Mouse (Mus musculus) ovary, postnatal 10 days (tissue): Measurements from ENCODE around the gene Them7.

Experiments
- DNase-seq: peaks from one replicate; pipeline ENCODE4 v3.0.0; 2022; ENCODE audit warnings: low spot score

Gene Them7

DNA sequence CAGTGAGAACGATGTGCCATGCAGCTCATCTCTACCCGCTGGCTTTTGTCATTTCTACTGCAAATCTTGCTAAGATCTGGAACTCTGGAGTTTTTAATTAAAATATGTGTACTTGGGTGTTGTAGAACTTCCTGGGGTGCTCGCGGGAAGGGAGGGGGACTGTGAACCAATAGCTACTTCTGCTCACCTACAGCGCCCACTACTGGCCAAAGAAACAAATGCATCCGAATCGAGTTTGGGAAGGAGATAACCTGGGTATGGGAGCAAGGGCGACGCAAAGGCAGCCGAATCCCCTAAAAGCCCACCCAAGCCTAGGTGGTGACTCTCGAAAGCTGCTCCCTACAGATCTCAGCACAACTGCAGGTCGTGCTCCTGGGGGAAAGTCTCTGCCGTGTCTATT, 87.3 kb downstream of the Them7 start:
- DNase-seq, result no peak

DNA sequence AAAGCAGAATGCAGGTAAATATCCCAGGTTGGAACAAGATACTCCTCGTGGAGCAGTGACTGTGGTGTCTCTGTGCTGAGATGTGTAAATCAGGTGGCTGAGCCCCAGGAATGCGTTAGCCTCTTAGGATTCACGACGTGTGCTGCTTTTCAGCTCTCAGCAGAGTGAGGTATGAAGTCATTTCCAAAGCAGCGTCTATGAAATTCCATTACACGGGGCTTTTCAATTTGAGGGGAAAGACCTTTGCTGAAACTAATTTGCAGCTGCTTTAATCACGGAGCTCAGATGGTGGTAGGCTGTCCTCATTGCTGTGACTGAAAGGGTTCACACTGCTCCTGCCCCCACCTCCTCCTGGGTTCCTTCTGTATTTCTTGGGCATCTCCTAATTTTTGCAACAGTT, 87.9 kb downstream of the Them7 start:
- no peak for DNase-seq

DNA sequence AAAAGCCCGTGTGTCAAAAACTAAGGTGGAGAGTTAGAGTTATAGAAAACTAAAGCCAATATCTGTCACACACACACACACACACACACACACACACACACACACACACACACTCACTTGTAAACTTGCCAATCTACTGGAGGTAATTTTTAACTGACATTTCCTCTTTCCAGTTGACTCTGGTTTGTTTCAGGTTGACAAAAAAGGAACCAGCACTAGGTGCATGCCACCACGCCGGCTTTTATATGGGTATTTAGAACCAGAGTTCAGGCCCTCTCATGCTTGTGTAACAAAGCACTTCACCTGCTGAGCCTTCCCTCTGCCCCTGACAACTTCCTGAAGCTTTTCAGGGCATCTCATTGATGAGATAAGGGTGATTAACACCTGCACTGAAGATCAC, 89.0 kb downstream of the Them7 start:
- no peak for DNase-seq

DNA sequence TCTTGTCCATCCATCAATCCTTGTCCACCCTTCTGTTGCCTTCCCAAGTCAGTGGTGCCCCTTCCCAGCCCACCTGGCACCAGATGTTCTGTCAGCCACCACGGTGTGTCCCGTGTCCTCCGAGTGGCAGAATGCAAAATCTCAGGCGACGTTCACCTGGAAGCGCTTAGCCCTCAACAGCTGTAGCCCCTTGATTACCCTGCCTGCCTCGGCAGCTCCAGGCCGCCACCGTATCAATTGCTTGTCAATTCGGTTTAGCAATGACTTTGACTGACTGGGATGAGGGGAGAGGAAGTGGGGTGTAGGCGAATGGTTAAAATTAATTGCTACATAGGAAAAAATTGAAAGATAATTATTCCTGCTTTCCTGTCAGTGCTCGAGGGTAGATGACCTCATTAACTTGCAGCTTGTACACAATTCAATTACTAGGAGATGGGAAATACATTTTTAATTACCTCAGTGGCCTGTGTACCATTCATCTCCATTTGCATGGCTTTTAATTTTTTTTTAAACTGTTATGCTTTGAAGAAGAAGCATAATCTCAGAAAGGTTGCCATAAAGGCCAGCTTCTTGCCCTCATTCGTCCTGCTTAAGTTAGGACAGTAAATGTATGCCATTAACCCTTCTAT, 93.5 kb downstream of the Them7 start:
- no peak for DNase-seq

DNA sequence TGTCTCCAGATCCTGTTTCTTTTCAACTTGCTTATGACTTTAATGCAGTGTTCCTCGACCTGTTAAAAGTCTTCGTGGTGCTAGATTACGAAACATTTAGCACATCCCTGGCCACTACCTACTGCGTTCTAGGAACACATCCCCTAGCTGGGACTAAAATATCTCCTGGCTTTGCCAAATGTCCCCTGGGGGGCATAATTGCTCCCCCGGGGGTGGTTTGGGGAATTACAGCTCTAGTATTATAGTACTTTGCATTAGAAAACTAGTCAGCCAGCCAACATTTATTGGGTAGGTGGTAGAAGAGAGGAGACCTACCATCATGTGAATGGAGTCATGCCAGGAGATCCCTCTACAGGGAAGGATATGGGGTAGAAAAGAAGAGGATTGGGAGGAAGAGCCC, 101.9 kb downstream of the Them7 start:
- no peak for DNase-seq

DNA sequence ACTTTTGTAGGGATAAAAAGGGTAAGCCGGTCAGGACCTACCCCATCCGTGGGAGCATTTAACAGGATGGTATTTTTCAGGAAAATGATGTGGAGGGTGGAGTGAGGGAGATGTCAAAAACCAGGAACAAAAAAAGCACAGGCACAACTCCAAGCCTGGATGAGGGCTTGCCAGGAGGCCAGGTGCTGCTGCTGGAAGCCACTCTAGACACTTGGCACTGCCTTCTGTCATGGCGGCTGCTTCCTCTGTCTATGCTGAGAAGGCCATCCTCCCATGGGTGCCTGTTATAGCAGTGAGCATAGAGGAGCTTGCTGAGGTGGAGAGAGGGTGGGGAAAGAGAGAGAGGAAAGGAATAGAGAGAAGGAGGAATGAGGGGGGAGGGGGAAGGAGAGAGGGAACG, 105.9 kb downstream of the Them7 start:
- no peak for DNase-seq

DNA sequence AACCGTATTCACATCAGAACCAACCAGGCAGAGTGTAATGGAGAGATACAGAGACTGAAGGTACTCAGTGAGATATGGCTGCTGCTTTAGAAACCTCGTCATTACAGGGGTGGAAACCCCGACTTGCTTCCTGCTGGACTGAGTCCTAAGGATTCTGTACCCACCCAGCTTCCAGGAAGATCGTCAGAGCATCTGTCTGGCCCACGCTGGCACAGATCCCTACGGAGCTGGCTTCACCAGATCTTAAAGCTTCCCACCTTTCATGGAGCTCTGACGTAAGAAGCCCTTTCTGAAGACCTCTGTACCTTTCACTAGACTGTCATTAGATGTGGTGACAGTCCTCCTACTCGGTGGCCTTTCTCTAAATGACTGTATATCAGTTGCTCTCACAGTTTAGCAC, 109.0 kb downstream of the Them7 start:
- DNase-seq, result no peak

DNA sequence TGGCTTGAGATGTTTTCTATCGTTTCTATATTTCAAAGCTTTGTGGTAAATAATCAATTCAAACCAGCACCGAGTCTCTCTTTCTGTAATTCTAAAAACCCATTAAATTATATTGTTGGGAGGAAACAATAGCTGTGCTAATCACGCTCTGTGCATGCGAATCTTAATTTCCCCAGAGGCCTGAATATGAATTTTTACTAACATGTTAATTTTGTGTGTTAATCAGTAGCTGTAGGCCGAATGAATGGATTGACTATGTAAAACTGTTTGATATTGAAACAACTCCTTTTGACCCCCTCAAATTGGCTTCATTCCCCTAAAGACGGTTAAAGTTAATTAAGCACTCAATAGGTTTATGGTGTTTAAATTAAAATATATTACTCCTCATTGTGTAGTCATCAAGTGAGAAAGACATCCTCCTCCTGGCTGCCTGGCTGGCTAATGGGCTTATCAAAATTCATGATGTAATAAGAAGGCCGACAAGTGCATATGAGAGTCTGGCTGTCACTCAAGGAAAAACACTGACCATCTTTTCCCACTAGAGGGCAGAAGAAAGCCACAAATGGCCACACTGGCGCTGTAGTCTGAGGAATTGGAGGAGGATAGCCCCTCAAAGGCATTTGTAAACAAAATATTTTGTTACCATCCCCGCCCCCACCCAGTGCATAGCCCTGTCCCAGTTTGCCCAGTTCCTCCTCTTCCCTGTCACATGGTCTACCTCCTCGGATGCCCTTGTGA, 110.0 kb downstream of the Them7 start:
- no peak for DNase-seq

DNA sequence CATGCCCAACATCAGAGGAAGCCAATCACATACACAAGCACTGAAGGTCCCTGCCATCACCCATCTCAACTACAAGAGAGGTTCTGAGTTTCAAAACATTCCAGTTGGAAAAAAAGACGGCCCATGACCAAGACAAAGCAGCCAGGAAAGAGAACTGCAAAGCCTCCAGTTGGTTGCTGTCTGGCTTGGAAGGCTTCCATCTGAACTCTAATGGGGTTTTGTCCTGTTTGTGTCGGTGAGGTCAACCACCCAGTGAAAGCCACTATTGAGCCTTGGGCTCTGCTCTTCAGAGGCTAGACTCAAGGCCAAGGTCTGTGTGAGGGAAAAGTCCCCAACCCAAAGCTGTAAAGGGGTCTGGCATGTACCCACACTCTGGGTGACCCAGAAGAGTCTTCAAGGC, 111.5 kb downstream of the Them7 start:
- DNase-seq, result no peak

DNA sequence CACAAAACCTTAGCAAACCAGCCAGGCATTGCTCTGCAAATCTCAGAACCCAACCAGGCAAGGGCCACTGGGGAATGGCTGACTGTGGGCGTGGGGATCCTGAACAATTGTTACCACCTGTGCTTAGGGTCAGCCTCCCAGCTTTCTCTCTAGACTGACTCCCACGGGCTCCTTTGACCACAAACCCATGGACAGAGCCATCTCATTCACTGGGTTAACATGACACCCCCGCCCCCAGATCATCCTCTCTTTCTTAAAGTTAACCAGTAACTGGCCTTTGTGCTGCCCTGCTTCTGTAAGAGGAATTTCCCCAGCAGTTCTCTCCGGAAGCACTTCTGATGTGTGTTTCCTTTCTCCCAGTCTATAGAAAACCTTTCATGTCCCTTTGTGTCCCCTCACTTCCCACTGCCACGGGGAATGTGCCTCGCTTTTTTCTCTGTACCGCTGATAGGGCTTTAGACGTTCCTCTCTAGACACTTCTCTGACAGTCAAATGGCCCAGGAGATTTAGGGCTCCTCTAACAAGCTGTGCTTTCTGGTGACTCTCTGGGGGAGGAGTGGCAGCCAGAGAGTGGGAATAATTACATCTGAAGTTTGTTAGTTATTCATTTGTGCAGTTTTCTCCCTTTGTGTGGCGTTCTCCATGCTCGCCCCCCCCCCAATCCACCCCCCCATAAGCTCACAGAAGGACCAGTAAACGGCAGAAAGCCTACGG, 112.4 kb downstream of the Them7 start:
- no peak for DNase-seq

DNA sequence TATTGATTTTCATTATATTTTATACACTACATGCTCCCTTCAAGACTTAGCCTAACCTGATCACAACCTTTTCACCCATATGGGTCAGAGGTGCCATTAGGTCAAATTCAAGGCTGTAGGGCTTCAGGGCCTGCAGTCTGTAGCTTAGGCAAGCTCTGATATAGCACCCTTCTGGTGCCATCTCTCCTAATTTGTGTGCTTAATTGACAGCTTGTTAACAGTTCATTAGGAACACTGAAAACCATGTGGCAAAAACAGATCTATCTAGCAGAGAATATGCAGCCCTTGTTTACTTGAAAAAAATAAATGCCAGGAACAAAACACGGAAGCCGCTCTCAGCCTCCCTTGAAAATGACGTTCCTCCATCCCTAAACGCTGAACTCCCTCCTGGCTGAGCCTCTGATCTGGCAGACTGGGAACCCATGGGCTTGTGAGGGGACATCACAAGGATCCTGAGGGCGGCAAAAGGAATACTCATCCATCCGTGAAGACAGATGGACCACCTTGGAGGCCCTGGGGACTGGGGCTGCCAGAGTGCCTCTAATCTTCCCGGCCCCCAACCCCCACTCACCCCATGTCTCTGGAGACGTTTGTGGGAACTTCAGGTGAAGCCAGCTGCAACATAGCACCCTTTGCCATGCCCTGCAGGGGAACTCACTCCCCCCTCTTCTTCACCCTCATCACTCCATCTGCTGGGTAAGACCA, 113.2 kb downstream of the Them7 start:
- DNase-seq, result no peak

DNA sequence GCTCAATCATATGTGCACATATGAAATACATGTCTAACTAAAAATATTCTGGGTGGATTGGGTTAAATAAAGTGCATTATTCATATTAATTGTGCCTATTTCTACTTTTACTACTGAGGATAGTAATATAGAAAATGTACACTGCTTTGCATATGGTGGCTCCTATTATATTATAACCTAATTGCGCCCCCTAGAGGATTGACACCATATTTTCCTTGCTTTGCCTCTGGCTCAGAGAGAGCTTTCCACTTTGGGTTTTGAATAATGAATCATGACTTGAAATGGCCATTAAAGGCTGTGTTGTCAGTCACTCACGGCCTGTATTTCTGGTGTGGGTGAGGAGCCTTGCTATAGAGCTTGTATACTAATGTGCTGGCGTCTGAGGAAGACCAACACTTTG, 115.9 kb downstream of the Them7 start:
- DNase-seq, result no peak

DNA sequence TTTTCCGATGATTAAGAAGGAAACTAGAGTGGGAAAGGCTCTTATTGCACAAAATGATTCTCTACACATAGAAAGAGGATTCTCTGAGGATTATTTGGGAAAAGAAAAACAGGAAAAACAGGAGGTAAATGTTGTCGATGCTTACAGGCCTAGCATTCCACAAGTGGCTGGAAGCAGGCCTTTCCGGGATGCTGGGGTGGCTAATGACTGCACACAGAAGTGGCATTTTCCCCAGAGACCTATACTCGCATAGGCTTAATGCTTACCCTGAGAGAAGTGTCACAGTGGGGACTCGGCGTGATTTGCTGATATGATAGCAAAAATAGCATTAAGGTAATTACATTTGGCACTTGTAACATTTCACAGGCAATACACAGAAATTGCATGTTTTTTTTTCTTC, 124.8 kb downstream of the Them7 start:
- no peak for DNase-seq

DNA sequence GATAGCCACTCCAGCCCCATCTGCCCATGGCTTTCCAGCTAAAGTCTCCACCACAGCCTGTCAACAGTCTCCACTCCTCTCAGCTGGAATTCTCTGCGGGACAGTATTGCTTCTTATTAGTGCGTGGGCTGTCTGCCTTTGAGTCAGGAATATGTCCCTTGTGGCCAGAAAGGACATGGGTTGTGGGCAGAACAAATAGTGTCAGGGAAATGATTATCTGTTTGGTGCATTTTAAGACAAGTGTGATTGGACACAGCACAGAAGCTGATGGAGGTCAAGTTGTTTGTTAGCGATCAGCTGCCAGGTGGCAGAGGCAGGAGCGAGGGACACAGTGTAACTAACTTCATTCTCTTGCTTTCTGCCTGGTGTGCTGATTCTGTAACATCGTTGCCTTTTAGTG, 132.7 kb downstream of the Them7 start:
- DNase-seq, result no peak

DNA sequence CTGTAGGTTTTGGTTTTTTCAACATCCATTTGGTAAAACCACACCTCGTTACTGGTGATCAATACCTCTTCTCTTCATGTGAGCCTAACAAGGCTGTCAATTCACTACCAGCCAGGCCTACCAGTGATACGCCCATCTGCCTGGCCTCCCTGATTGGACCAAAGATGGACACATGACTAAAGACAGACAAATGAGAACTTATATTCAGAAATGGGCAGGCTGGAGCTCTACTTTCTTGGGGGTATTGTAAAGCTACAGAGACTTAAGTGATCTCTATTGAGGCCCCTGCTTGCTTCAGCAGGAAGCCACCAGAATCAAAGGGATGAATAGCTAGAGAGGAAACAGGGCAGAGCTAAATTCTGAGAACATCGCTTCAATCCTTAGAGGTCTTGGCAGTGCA, 133.9 kb downstream of the Them7 start:
- DNase-seq, result no peak

DNA sequence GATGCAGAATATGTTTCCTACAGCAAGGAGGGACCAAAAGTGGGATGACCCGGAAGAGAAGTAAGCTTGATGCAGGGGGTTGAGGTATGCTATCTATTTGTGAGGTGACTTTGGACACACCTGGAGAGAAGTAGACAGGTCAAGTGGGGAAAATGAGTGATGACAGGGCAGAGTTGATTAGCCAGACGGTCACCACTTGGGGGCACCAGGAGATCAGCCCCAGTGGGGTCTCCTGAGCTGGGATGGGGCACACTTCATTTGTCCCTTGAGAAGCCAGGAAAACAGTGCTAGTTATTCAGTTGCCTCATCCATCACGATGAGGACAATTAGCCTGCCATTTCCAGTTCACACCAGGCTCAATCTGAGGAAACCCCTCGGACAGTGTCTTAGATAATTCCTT, 143.5 kb downstream of the Them7 start:
- DNase-seq, result no peak

DNA sequence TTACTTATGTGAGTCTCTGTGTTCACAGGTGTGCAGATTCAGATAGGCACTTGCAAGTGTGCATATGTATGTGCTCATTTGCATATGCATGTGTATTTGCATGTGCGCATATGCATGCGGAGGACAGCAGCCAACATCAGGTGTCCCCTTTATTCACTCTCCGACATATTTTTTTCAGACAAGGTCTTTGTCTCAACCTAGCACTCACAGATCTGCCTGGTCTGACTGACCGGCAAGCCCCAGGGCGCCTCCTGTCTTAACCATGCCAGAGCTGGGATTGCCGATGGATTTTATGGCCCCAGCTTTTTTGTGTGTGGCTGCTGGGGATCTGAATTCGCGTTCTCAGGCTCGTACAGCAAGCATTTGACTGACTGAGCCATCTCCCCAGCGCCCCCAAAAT, 146.1 kb downstream of the Them7 start:
- no peak for DNase-seq

DNA sequence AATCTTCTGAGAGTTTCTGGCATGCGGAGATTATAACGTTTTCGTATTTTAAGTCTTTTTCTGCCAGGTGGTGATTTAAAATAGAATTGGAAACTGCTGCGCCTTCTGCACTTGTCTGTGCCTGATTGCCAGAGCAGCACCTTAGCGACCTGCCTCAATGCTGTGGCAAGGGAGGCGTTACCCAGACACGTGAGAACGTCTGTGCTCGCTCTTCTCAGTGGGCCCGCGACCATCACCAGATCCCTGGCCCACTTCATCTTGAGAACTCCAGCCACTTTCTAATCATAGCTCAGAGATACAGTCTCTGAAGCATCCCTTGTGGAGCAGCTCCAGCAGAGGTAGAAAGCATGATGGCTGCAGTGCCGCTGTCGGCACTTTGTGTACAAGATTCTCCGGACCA, 146.6 kb downstream of the Them7 start:
- no peak for DNase-seq

DNA sequence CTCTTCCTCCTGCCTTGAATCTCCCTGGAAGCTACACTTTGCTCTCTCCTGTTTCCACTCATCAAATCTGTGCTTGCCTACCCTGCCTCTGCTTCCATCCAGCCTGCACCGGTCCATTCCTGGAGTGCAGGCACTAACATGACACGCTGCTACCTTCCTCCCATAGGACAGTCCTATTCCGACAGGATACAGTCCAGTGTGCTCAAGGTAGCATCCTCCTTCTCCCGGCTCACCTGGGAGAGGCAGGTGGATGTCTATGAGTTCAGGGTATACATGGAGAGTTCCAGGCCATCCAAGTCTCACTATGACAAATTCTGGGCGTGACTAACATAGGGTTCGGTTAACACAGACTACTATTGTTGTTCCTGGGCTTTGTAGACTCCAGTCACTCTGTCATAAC, 148.0 kb downstream of the Them7 start:
- no peak for DNase-seq

DNA sequence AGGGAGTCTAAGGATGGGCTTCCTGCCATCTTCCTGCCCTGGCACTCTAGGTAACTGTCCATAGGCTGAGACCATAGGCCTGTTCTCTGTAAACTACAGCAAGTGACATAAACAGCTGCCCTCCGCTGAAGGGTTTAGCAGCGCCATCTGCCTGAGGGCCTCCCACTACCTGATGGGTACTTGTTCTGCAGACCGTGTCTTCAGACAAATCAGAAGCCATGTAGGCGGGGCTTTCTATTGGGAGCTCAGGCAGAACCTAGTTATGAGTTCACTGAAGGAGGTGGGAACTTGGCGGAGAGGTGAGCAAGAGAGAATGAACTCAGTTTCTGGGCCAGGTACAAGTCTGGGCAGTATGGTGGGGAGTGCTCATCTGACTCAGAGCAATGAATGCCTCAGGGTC, 148.6 kb downstream of the Them7 start:
- no peak for DNase-seq

DNA sequence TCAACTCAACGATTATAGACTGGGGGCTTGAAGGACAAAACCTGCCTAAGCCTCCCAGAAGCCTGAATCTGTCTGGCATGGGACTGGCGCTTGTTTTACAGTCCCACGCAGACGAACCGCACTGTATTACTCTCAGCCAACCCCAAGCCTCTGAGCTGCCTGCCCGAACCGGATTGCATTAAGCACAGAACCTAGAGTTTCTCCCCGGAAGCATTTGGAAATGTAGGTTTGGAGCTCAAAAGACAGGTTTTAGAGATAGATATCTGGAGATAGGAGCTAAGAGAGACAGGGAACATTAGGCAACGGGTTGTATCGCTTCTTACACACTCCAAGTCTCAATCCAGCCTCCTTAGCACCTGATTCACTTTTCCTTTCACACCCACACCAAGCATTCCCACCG, 149.5 kb downstream of the Them7 start:
- DNase-seq, result no peak

DNA sequence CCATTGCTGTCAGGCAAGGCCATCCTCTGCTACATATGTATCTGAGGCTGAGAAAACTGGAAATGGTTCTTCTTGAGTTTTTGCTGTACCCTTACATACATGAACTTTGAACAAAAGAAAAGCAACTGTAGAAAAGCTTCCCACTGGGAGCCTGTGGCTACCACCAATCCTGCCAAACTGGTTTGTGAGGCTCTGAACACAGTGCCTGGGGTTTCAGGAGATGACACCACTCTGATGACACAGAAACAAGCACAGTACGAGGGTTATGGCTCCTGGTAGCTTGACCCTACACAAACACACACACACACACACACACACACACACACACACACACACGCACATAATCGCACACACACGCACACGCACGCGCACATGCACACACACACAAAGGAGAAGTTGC, 151.1 kb downstream of the Them7 start:
- DNase-seq, result no peak

DNA sequence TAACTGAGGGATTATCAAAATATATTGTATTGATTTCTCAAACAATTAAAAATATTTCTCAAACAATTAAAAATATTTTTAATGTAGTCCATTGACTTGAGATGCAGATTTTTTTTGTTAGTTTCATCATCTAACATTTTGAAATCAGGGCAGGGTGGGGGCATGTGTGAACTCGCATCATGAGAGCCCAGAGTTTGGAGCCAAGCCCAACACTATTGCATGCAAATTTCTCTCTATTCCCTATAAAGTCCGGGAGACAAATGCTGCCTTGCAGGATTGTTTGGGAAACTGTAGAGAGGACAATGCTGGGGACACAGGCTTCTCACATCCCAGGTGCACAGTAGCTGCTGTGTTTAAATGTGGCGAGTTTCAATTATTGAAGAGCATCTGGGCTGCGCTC, 151.6 kb downstream of the Them7 start:
- no peak for DNase-seq
